ENCODE assay signal across 8 mouse cellular contexts in the genomic region with DNA sequence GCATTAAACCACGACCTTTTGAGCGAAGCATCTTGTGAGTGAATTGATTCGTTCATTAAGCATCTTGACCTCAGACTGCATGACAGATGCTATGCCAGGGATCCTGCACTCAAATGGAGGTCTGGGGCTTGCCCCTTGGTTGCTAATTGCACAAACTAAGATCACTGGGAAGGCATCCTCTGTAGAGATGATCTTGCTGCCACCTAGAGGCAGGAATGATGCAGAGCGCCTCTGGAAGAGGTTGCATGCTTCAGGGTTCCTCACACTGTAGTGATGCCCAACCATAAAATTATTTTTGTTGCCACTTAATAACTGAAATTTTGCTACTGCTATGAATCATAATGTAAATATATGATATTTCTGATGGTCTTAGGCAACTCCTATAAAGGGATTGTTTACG. TPM values are rescaled to one million over a fixed set of nuclear protein-coding genes. Genes with fewer than 3 reads are reported as not detected.
DNase-seq lines count a peak whose midpoint lies in the region; ATAC-seq and TF ChIP-seq lines count a peak whose summit lies in the region.

No protein-coding gene starts in this region.

- in situ Hi-C loops in ES-E14 (cut with MboI; ENCODE audit: low sequenced_read_pairs in 2 of 2, unreplicated experiment in 2 of 2), result no loop called here

- H3K27ac ChIP-seq in heart, embryonic 11.5 days (ENCODE audit: low read depth, low read length), result no peak overlapping the region
- H3K27ac ChIP-seq in ES-E14 (ENCODE audit: insufficient read depth, low read depth, low read length, poor library complexity, severe bottlenecking), result no peak overlapping the region
- no peak overlapping the region for H3K27ac ChIP-seq in midbrain, embryonic 16.5 days (ENCODE audit: low read length)

- 54% methylated on average over 5 of the region's 5 CpGs for WGBS in heart, embryonic 11.5 days (ENCODE audit: insufficient replicate concordance)
- WGBS in midbrain, embryonic 16.5 days, result 56% methylated on average over 5 of the region's 5 CpGs

- H3K4me3 ChIP-seq in heart, embryonic 11.5 days (ENCODE audit: low read depth, low read length), result no peak overlapping the region
- no peak overlapping the region for H3K4me3 ChIP-seq in ES-E14 (ENCODE audit: insufficient read depth in 1 of 2, low read depth in 1 of 2, low read length in 2 of 2, poor library complexity in 1 of 2, severe bottlenecking in 1 of 2)
- H3K4me3 ChIP-seq in midbrain, embryonic 16.5 days (ENCODE audit: low read depth, low read length), result no peak overlapping the region

- H3K4me2 ChIP-seq in heart, embryonic 11.5 days, result no peak overlapping the region
- H3K4me2 ChIP-seq in midbrain, embryonic 16.5 days (ENCODE audit: low read length), result no peak overlapping the region

- no peak for ATAC-seq in heart, embryonic 11.5 days (replicated peaks; ENCODE audit: insufficient number of reproducible peaks, low FRiP score, low TSS enrichment)
- peak; percentile 58; the same call in 1 of the 2 replicates for ATAC-seq in granulocyte monocyte progenitor cell, adult 5-6 weeks (replicated peaks; ENCODE audit: poor library complexity, severe bottlenecking)
- ATAC-seq in midbrain, embryonic 16.5 days, result peak; percentile 62
- no peak for ATAC-seq in megakaryocyte, adult 5-6 weeks (ENCODE audit: poor library complexity, severe bottlenecking)

- H3K9ac ChIP-seq in heart, embryonic 11.5 days (ENCODE audit: low read depth, low read length), result no peak overlapping the region
- H3K9ac ChIP-seq in ES-E14 (ENCODE audit: insufficient read depth, low read depth, low read length, poor library complexity, severe bottlenecking), result no peak overlapping the region
- no peak overlapping the region for H3K9ac ChIP-seq in midbrain, embryonic 16.5 days (ENCODE audit: low read depth, low read length)

- intact Hi-C loops in heart, postnatal 14 days (cut with DNase I), result no loop called here
- intact Hi-C loops in left cerebral cortex, postnatal 10 days (cut with DNase I), result loop anchor here (5.0 to 10.0 kb wide), 2 partner anchors 343 to 876 kb away; no protein-coding TSS in a partner anchor

- H3K4me1 ChIP-seq in heart, embryonic 11.5 days (ENCODE audit: control insufficient read depth, insufficient read depth, low read length), result peaks cover 6% of the 10 kb centered on the region
- H3K4me1 ChIP-seq in ES-E14 (ENCODE audit: control insufficient read depth in 2 of 2, insufficient read depth in 2 of 2, low read length in 2 of 2, poor library complexity in 1 of 2), result peaks cover 0 to 2% of the 10 kb centered on the region in 2 experiments; a peak in 1 of 4 replicates
- H3K4me1 ChIP-seq in midbrain, embryonic 16.5 days (ENCODE audit: control insufficient read depth, insufficient read depth, low read length), result peaks cover 8% of the 10 kb centered on the region

- peak; percentile 48 to 70 for DNase-seq in heart, postnatal 14 days
- peak; percentile 40 for DNase-seq in ES-E14 (ENCODE audit: low read depth, low spot score)
- peak; percentile 81 to 88 for DNase-seq in cerebellum, postnatal 10 days
- peak; percentile 53 to 63 for DNase-seq in left cerebral cortex, postnatal 10 days (ENCODE audit: extremely low spot score in 1 of 2, low spot score in 2 of 2)

- H3K27me3 ChIP-seq in heart, embryonic 11.5 days (ENCODE audit: control insufficient read depth, insufficient read depth, low read length), result no peaks in the 10 kb centered on the region
- H3K27me3 ChIP-seq in midbrain, embryonic 16.5 days (ENCODE audit: control insufficient read depth, insufficient read depth, low read depth, low read length), result no peaks in the 10 kb centered on the region

- H3K9me3 ChIP-seq in heart, embryonic 11.5 days (replicated peaks; ENCODE audit: control insufficient read depth, low read length), result no peaks in the 10 kb centered on the region
- H3K9me3 ChIP-seq in ES-E14 (ENCODE audit: control insufficient read depth, insufficient read depth, low read depth, low read length), result no peaks in the 10 kb centered on the region
- no peaks in the 10 kb centered on the region for H3K9me3 ChIP-seq in midbrain, embryonic 16.5 days (replicated peaks; ENCODE audit: control insufficient read depth, low read length, poor library complexity, severe bottlenecking)

- H3K36me3 ChIP-seq in heart, embryonic 11.5 days (ENCODE audit: control insufficient read depth, insufficient read depth, low read length), result no peaks in the 10 kb centered on the region
- no peaks in the 10 kb centered on the region for H3K36me3 ChIP-seq in ES-E14 (ENCODE audit: control insufficient read depth, insufficient read depth, low read length, poor library complexity, severe bottlenecking)
- no peaks in the 10 kb centered on the region for H3K36me3 ChIP-seq in midbrain, embryonic 16.5 days (ENCODE audit: control insufficient read depth, insufficient read depth, low read length)

TF ChIP-seq in ES-E14, 5 proteins besides CTCF, POLR2A, EP300 and RAD21:
- no peak for TF ChIP-seq ZC3H11A (IDR thresholded peaks at IDR 0.05; ENCODE audit: borderline replicate concordance, low read depth, low read length)
- TF ChIP-seq ZNF384 (IDR thresholded peaks at IDR 0.05; ENCODE audit: low read depth, low read length), result no peak
- TF ChIP-seq MAFK (IDR thresholded peaks at IDR 0.05; ENCODE audit: insufficient read depth, low read depth, low read length), result no peak
- TF ChIP-seq CHD2 (IDR thresholded peaks at IDR 0.05; ENCODE audit: low read depth, low read length), result no peak
- no peak for TF ChIP-seq HCFC1 (IDR thresholded peaks at IDR 0.05; ENCODE audit: borderline replicate concordance, insufficient read depth, low read length)
TF ChIP-seq in ES-E14: peak in this region for 0.

RNA-seq across cellular contexts. Expression of gene Kcna5, which starts 37.3 kb away (rescaled TPM):
- 10 to 100 TPM; 31.5 to 31.8 TPM for total RNA-seq in heart, postnatal 14 days (2021)
- 8.9 and 13.7 TPM in 2 replicates for polyA plus RNA-seq in heart, embryonic 11.5 days (2014; fragmentation: Nextera tagmentation; extraction: Ambion mirVana)
- 0.16 TPM in 1 of 2 replicates, not detected in the other for total RNA-seq in ES-E14 (2012; rRNA removed)
- total RNA-seq in granulocyte monocyte progenitor cell, adult 5-6 weeks (2014; fragmentation: Nextera tagmentation), result not detected in 2 replicates
- not detected in 2 replicates for total RNA-seq in granulocyte monocyte progenitor cell, adult 5-6 weeks (2017)
- 1 to 10 TPM; 2.9 to 4.3 TPM for total RNA-seq in left cerebral cortex, postnatal 10 days (2021)
- polyA plus RNA-seq in midbrain, embryonic 16.5 days (2015; fragmentation: Nextera tagmentation; extraction: Ambion mirVana), result 4.1 and 4.3 TPM in 2 replicates
- total RNA-seq in megakaryocyte, adult 5-6 weeks (2015), result not detected in 2 replicates
- not detected in 2 replicates for total RNA-seq in megakaryocyte, adult 5-6 weeks (2017)

Comparison
In these comparisons a context has a peak if more than half of its experiments do, and no peak if none do; other contexts are left out.
1. ATAC-seq: peak in granulocyte monocyte progenitor cell, adult 5-6 weeks (single experiment) and midbrain, embryonic 16.5 days (single experiment); none in heart, embryonic 11.5 days (single experiment) and megakaryocyte, adult 5-6 weeks (single experiment).
2. RNA of gene Kcna5, which starts 37.3 kb away (total RNA-seq): 31.5 to 31.8 TPM in heart, postnatal 14 days; 2.9 to 4.3 TPM in left cerebral cortex, postnatal 10 days, 0.16 TPM in ES-E14, not detected in granulocyte monocyte progenitor cell, adult 5-6 weeks and not detected in megakaryocyte, adult 5-6 weeks; every median in the first group is over 4 times any median in the second.
3. Peak in every context shown above with its lines, with median percentiles within 50 percentile points of each other: DNase-seq.